Mouse (Mus musculus) MEL (cell line): Measurements from ENCODE around the gene Rsf1.

ENCODE experiments used
- BHLHE40 ChIP-seq: IDR thresholded peaks from 2 replicates; pipeline ENCODE4 v1.6.1; 2012; ENCODE audit warnings: low read depth, mild to moderate bottlenecking, inconsistent platforms, low read length, improper control_type of control experiment, borderline replicate concordance
- EP300 ChIP-seq, 2 experiments: IDR thresholded peaks; 2 replicates each; pipeline ENCODE4 v1.6.1; 2011; ENCODE audit warnings: improper control_type of control experiment in 2 of 2, low read length in 2 of 2, low read depth in 1 of 2, mild to moderate bottlenecking in 1 of 2
- NRF1 ChIP-seq: IDR thresholded peaks from 2 replicates; pipeline ENCODE4 v1.6.1; 2014; ENCODE audit warnings: low read depth, mild to moderate bottlenecking, inconsistent platforms, low read length, improper control_type of control experiment, moderate library complexity; ENCODE audit not compliant: poor library complexity, insufficient read depth, severe bottlenecking

DNA sequence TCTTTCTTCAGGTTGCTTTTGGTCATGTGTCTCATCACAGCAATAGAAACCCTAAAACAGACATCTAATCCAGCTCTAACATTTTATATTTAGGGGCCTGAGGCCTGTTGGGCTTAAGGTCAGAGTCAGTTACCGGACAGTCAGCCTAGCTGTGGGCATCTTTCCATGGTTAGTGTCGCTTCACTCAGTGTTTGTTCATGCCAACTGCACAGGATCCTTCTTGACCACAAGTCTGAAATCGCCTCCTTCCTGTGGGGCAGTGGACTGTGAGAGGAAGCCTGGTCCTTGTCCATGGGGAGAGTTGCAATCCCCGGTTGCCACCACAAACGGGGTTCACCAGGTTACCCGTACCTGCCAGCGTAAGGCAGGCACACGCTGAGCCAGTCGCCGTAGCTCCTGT lies 30.4 kb upstream of the Rsf1 start:
- TF ChIP-seq BHLHE40 (no peak), NRF1 (no peak), EP300 (IDR thresholded peaks at IDR 0.05; ENCODE audit: low read depth in 1 of 2, low read length in 2 of 2) (no peak)
